Mouse (Mus musculus): ENCODE data around the gene P2rx3.
A peak's percentile ranks its signal among the peaks of the same experiment; 100 is the strongest.

DNA sequence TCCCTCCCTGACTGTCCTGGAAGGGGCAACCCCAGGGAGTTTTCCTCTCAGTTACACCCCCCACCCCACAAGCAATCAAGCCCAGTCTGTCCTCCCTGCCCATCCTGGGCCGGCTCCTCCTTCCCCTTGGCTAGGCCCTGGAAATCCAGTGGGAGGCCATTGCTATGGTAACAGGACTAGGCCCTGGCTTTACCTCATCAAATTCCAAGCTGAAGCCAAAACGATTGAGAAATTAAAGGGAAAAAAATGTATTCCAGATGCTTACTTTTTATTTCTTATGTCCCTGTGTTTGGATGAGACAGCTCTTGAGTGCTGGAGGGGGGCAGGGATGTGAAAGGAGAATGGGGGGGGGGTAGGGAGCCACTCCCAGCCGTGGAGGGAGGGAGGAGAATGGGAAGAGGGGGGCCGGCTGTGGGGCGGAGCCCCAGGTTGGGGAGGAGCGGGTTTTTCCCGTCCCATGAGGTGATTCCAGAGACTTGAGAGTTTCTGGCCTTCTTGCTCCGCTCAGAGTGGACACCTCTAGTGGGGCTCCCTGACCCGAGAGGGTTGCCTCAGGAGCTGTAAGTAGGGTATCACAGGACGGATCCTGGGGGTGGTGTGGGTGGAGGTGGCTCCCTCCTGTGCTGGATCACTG, 12.9 kb upstream of the P2rx3 start:
- TF ChIP-seq CTCF (IDR thresholded peaks at IDR 0.05; ENCODE audit: borderline replicate concordance, insufficient read depth, low read length) (no peak), POLR2A (IDR thresholded peaks at IDR 0.05; ENCODE audit: low read depth, low read length) (peak; percentile 83)

All from embryonic fibroblast, embryonic 13.5 days (primary cell).